Mouse (Mus musculus) limb, embryonic 14.5 days (tissue): Measurements from ENCODE around the gene Fcho1. TPM values are rescaled to one million over a fixed set of nuclear protein-coding genes. Genes with fewer than 3 reads are reported as not detected.

Source experiments
- ATAC-seq: fragments of 200-750 bp; cut with Nextera tagmentation; 2 replicates; pipeline ENCODE4 v1.8.0; 2017; ENCODE audit warnings: low read depth, moderate number of reproducible peaks, moderate TSS enrichment; ENCODE audit not compliant: low FRiP score
- DNase-seq: peaks from one replicate; pipeline ENCODE4 v3.0.0-alpha.2; 2015; ENCODE audit warnings: low spot score
- H3K27ac ChIP-seq: fragments of 300-500 bp; sonication (generic); replicated peaks from 2 replicates; pipeline ENCODE4 v1.5.1; 2014; ENCODE audit warnings: low read depth, mild to moderate bottlenecking, low read length, moderate library complexity, mixed read lengths
- H3K27me3 ChIP-seq: fragments of 300-500 bp; sonication (generic); 2 replicates; pipeline ENCODE4 v1.6.1; 2014; ENCODE audit warnings: low read length, mixed read lengths; ENCODE audit not compliant: control insufficient read depth, insufficient read depth
- H3K36me3 ChIP-seq: fragments of 300-500 bp; sonication (generic); 2 replicates; pipeline ENCODE4 v1.6.1; 2014; ENCODE audit warnings: mild to moderate bottlenecking, low read length, moderate library complexity, mixed read lengths; ENCODE audit not compliant: control insufficient read depth, insufficient read depth
- H3K4me1 ChIP-seq: fragments of 300-500 bp; sonication (generic); 2 replicates; pipeline ENCODE4 v1.6.1; 2014; ENCODE audit warnings: antibody characterized with exemption, low read length, mixed read lengths; ENCODE audit not compliant: control insufficient read depth, insufficient read depth
- H3K4me2 ChIP-seq: fragments of 300-500 bp; sonication (generic); replicated peaks from 2 replicates; pipeline ENCODE4 v1.6.1; 2014; ENCODE audit warnings: low read depth, mild to moderate bottlenecking, low read length, moderate library complexity; ENCODE audit not compliant: severe bottlenecking
- H3K4me3 ChIP-seq: fragments of 300-500 bp; sonication (generic); replicated peaks from 2 replicates; pipeline ENCODE4 v1.5.1; 2014; ENCODE audit warnings: low read length
- H3K9ac ChIP-seq: fragments of 300-500 bp; sonication (generic); 2 replicates; pipeline ENCODE4 v1.6.1; 2014; ENCODE audit warnings: mild to moderate bottlenecking, low read depth, low read length, moderate library complexity; ENCODE audit not compliant: severe bottlenecking
- H3K9me3 ChIP-seq: fragments of 300-500 bp; sonication (generic); 2 replicates; pipeline ENCODE4 v1.6.1; 2016; ENCODE audit warnings: low read length; ENCODE audit not compliant: control insufficient read depth
- POLR2A ChIP-seq: fragments of 200-500 bp; IDR thresholded peaks from 2 replicates; pipeline ENCODE4 v1.8.0; 2012; ENCODE audit warnings: inconsistent platforms, mild to moderate bottlenecking, moderate library complexity, borderline replicate concordance; ENCODE audit not compliant: insufficient read depth, insufficient read length; ENCODE audit errors: extremely low read depth
- WGBS: fragments of 180-500 bp; shearing (Covaris S2); extraction: QIAGEN DNeasy Blood & Tissue Kit; methylation state at CpG from one replicate; pipeline ENCODE4 v1.1.7; 2014; 5-methylcytosine and 5-hydroxymethylcytosine counted together
- polyA plus RNA-seq, 2 experiments: library from polyadenylated mRNA; depleted of rRNA in 1 of 2; stranded (reverse) in 1 of 2; unstranded in 1 of 2; fragments of >200 nt; fragmentation: Nextera tagmentation in 1 of 2; extraction: Ambion mirVana in 1 of 2; gene quantifications; 2 replicates each; pipeline versions ENCODE4 v1.2.1 to v1.2.3; 2012 to 2014

Fcho1 gene
- polyA plus RNA-seq, 2 experiments = 3.3 to 10.4 TPM

- ATAC-seq (peak; percentile 44; the same call in 1 of the 2 replicates), DNase-seq (peak; percentile 36)
- WGBS = 28% methylated on average over 7 of the region's 7 CpGs
Observed at GRCm38 (mm10) chr8:71719928-71720457, 5.5 kb downstream of the Fcho1 start.

GRCm38 (mm10) chr8:71719218-71719617, 6.3 kb downstream of the Fcho1 start:
- Histone ChIP-seq H3K4me3 (no peak overlapping the region), H3K27me3 (no peaks in the 10 kb centered on the region), H3K9ac (no peak overlapping the region), H3K4me1 (no peaks in the 10 kb centered on the region), H3K36me3 (no peaks in the 10 kb centered on the region), H3K9me3 (no peaks in the 10 kb centered on the region), H3K27ac (no peak overlapping the region), H3K4me2 (no peak overlapping the region)
- no peak for DNase-seq
- ATAC-seq = no peak
- 69% methylated on average over 4 of the region's 4 CpGs for WGBS
- TF ChIP-seq POLR2A = no peak

More at GRCm38 (mm10) chr8:71719928-71720457, 5.5 kb downstream of the Fcho1 start:
- H3K27me3 ChIP-seq = peaks cover 6% of the 10 kb centered on the region
- H3K27ac ChIP-seq = no peak overlapping the region
- no peaks in the 10 kb centered on the region for H3K36me3 ChIP-seq
- H3K4me3 ChIP-seq = no peak overlapping the region
- H3K9me3 ChIP-seq = no peaks in the 10 kb centered on the region
- peaks cover 2% of the 10 kb centered on the region; the same call in 1 of the 2 replicates for H3K4me1 ChIP-seq
- TF ChIP-seq POLR2A = no peak
- H3K4me2 ChIP-seq = no peak overlapping the region
- H3K9ac ChIP-seq = no peak overlapping the region; the same call in 1 of the 2 replicates

GRCm38 (mm10) chr8:71718252-71718651, 7.3 kb downstream of the Fcho1 start:
- no peaks in the 10 kb centered on the region for H3K9me3 ChIP-seq
- H3K27me3 ChIP-seq = no peaks in the 10 kb centered on the region
- H3K4me1 ChIP-seq = no peaks in the 10 kb centered on the region
- 36% methylated on average over 3 of the region's 3 CpGs for WGBS
- H3K27ac ChIP-seq = no peak overlapping the region
- no peak for DNase-seq
- no peak for ATAC-seq
- H3K36me3 ChIP-seq = no peaks in the 10 kb centered on the region
- TF ChIP-seq POLR2A = no peak
- H3K9ac ChIP-seq = no peak overlapping the region
- no peak overlapping the region for H3K4me3 ChIP-seq
- H3K4me2 ChIP-seq = no peak overlapping the region

GRCm38 (mm10) chr8:71717096-71717495, 8.4 kb downstream of the Fcho1 start:
- DNase-seq (no peak), ATAC-seq (no peak)
- Histone ChIP-seq H3K9ac (no peak overlapping the region), H3K36me3 (no peaks in the 10 kb centered on the region), H3K4me1 (no peaks in the 10 kb centered on the region), H3K27ac (no peak overlapping the region), H3K4me2 (no peak overlapping the region), H3K9me3 (no peaks in the 10 kb centered on the region), H3K4me3 (no peak overlapping the region), H3K27me3 (no peaks in the 10 kb centered on the region)
- WGBS = 89% methylated on average over 12 of the region's 12 CpGs
- no peak for TF ChIP-seq POLR2A

- 80% methylated on average over 13 of the region's 13 CpGs for WGBS
Observed at GRCm38 (mm10) chr8:71716561-71717053, 8.9 kb downstream of the Fcho1 start.

More at GRCm38 (mm10) chr8:71716561-71717053, 8.9 kb downstream of the Fcho1 start:
- H3K27me3 ChIP-seq = no peaks in the 10 kb centered on the region
- H3K27ac ChIP-seq = no peak overlapping the region
- no peaks in the 10 kb centered on the region for H3K9me3 ChIP-seq
- ATAC-seq (no peak), DNase-seq (no peak)
- H3K9ac ChIP-seq = no peak overlapping the region
- H3K4me1 ChIP-seq = no peaks in the 10 kb centered on the region
- H3K4me2 ChIP-seq = no peak overlapping the region
- no peak for TF ChIP-seq POLR2A
- H3K36me3 ChIP-seq = no peaks in the 10 kb centered on the region
- no peak overlapping the region for H3K4me3 ChIP-seq
